Mouse (Mus musculus) small intestine, adult 2 months (tissue): ENCODE measurements around the gene Rpl18a.

ENCODE experiments used
- CTCF ChIP-seq: fragments of 200-500 bp; IDR thresholded peaks from 2 replicates; pipeline ENCODE4 v1.5.1; 2012; ENCODE audit warnings: low read depth, mild to moderate bottlenecking, control low read depth, inconsistent platforms, low read length, moderate library complexity, mixed read lengths; ENCODE audit not compliant: insufficient replicate concordance, insufficient read length; ENCODE audit errors: extremely low read depth
- POLR2A ChIP-seq: fragments of 200-500 bp; IDR thresholded peaks from 2 replicates; pipeline ENCODE4 v1.6.1; 2012; ENCODE audit warnings: low read depth, mild to moderate bottlenecking, control low read depth, inconsistent platforms, low read length, moderate library complexity

GRCm38 (mm10) chr8:70911596-70911995, 14.4 kb upstream of the Rpl18a start:
- TF ChIP-seq CTCF (no peak), POLR2A (no peak)
